Mouse (Mus musculus) olfactory bulb, adult 2 months (tissue): ENCODE results near the gene Dync1li1.

Experiments used
- CTCF ChIP-seq: fragments of 200-500 bp; IDR thresholded peaks from 2 replicates; pipeline ENCODE4 v1.5.1; 2012; ENCODE audit warnings: low read depth, mild to moderate bottlenecking, low read length, moderate library complexity; ENCODE audit not compliant: insufficient read depth
- POLR2A ChIP-seq: fragments of 200-500 bp; IDR thresholded peaks from 2 replicates; pipeline ENCODE4 v1.6.1; 2012; ENCODE audit warnings: mild to moderate bottlenecking, low read depth, low read length, moderate library complexity; ENCODE audit not compliant: insufficient read depth

DNA sequence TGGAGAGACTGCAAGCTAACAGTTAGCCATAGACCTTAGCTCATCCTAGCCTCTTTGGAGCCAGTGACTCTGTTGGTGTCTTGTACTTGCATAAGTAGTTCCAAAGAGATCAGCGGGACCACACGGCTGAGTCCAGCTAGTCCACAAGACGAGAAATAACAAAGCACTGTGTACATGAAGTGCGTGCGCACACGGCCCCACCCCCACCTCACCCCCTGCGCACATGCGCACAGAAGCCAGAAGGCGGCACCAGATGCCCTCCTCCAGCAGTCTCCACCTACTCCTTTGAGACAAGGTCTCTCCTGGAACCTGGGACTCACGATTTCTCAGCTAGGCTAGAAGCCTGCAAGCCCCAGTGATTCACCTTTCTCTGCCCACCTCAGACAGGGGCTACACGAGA, 24.8 kb upstream of the Dync1li1 start:
- no peak for TF ChIP-seq POLR2A
- TF ChIP-seq CTCF: no peak
